Mouse (Mus musculus) ZHBTc4 (cell line): Measurements from ENCODE around the gene Rgcc.

Source experiments
- DNase-seq: peaks from one replicate; pipeline ENCODE4 v3.0.0-alpha.2; 2011; ENCODE audit warnings: low read depth, low spot score

Gene Rgcc

DNA sequence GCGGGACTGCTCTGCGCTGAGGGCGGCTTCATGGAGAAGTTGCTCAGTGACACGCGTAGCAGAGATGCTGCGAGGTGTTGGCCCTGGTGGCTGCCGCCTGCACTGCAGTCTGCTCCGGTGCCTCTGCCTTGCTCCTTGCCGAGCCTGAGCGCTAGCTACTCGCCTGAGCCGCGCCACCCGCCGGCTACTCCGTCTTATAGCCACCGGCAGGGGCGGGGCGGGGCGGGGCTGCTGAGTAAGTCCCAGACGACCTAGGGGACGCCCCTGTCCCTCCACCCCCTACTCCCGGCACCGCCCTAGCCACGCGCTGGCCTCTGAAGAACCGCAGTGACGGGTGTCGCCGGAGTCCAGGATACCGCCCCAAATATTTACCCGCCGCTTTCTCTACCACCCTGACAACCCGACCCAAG is at the start of gene Rgcc:
Gene Rgcc, minus strand, starts transcription at position 180 of the 410 bp plus-strand sequence.
- DNase-seq, result peak; percentile 91

- no peak for DNase-seq
These were observed 44.9 kb upstream of the Rgcc start for GRCm38 (mm10) chr14:79346384-79346783.

GRCm38 (mm10) chr14:79335613-79336012 is 34.2 kb upstream of the Rgcc start:
- no peak for DNase-seq

DNA sequence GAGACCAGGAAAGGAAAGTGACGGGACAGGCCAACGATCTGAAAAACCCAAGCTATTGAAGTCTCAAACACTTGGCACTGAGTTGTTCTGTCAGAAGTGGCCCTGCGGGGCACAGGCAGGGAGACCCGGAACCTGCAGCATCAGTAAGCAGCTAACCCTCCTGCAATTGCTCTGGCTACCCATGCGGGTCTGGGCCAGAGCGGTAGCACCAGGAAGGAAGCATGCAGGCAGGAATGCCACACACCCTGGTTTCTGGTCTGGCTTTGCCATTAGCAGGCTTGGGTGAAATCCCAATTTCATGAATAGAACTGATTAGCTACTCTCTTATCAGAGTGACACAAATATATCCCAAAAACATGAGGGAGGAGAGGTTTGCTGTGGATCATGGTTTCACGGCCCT is 30.5 kb upstream of the Rgcc start:
- DNase-seq, result no peak

GRCm38 (mm10) chr14:79330944-79331561 is 29.6 kb upstream of the Rgcc start:
- no peak for DNase-seq

DNA sequence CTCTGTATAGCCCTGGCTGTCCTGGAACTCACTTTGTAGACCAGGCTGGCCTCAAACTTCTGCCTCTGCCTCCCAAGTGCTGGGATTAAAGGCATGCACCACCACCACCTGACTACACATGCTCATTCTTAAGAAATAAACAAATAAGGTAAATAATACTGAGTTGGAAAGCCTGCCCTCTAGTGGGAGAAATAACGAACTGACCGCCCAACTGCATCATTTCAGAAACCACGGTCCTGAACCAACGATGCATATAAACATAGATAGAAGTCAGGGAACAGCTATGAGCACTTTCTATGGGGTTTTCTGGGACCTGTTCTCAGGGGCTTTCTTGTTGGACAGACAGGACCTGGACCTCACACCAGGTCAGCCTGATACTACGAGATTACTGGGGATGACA is 25.6 kb upstream of the Rgcc start:
- DNase-seq, result peak; percentile 33

GRCm38 (mm10) chr14:79324112-79324840 is 22.8 kb upstream of the Rgcc start:
- DNase-seq, result no peak

DNA sequence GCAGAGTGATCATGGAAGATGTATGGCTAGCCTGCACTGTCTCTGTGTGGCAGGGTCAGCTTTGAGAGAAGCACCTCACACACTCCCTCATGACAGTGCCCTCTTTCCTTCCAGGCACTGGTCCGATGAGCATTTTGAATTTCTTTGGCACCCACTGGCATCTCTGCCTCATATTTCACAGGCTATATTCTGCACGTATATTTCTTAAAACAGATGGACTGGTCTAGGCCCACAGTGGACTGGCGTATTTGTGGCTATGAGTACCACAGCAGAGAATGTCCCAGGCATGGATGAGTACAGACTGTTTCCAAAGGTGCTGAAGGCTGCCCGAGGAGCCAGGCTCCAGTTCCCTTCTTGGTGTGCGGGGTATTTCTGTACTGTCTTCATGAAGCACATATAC is 20.4 kb upstream of the Rgcc start:
- DNase-seq, result no peak

GRCm38 (mm10) chr14:79321152-79321551 is 19.7 kb upstream of the Rgcc start:
- DNase-seq, result peak; percentile 55

DNA sequence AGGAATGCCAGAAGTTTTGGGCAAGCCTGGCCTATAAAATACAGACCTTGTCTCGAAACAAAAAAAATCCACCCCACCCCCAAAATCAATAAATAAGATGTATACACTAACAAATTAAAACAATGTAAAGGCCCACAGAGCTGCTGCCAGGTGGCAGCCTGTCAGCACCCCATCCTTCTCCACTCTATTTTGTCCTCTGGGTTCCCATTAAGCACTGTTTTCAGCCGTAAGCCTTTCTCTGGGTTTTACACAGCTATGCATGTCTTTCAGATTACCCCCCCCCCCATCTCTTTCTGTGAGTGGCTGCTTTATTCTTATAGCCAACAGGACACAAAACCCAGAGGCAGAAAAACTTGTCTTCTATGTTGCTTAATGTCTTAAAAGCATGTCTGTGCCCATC is 16.2 kb upstream of the Rgcc start:
- no peak for DNase-seq

DNA sequence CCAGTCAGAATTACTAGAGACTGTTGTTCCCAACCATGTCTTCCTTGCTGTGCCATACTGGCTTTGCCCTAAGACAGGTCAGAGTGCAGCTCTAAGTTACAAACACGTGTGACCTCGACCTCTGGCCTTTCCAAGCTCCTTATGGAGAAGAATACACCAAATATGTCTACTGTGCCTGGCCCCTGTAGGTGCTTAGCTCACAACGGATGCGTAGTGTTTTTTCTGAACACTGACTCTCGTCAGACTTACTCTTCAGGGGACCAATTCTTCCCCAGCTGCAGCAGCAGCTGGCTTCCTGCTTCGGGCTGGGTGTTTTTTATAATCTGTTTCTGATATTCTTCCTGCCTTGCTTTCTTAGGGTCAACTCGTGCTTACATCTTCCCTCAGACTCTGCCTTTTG is 14.4 kb upstream of the Rgcc start:
- DNase-seq, result no peak

- DNase-seq, result no peak
These were observed 13.0 kb upstream of the Rgcc start for GRCm38 (mm10) chr14:79314245-79315010.

GRCm38 (mm10) chr14:79313439-79314175 is 12.2 kb upstream of the Rgcc start:
- no peak for DNase-seq

- DNase-seq, result no peak
These were observed 11.3 kb upstream of the Rgcc start for GRCm38 (mm10) chr14:79312719-79313118.

DNA sequence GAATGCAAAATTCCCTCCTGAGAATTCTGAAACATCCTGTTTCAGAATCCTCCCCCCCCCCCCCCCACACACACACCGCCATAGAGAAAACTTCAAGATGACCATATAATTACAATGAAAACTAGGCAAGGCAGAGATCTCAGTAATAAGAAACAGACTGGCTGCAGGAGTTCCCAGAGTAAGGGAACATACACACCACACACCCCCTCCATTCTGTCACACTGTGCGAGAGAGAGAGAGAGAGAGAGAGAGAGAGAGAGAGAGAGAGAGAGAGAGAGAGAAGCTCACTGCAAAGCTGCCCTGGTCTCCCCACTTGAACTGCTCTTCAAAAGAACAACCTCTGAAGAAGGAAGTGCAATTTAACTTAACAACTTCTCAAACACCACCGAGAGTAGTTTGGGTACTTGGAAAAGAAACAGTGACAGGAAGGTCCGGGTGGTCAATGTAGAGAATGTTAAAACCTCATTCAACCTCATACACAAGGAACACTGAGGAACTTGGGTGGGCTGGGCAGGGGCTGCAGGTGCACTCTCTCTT is 10.5 kb upstream of the Rgcc start:
- DNase-seq, result no peak

GRCm38 (mm10) chr14:79309115-79309514 is 7.7 kb upstream of the Rgcc start:
- DNase-seq, result no peak

GRCm38 (mm10) chr14:79308364-79308763 is 6.9 kb upstream of the Rgcc start:
- no peak for DNase-seq

DNA sequence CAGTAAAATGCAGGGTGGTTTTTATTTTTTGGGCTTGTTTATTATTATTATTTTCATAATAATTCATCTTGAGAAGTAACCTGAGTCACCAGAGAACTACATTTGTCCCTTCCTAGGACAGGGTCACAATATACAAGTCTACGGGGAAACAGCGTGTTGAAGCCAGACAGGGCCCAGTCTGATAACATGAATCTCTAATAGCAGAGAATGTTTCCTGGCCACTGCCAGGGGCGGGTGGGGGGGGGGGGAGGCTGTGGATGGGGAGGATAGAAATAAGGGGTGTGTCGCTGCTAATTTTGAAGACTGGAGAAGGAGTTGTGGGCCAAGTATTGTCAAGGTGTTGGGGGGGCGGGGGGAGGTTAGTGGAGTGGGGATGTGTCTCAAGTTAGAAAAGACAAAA is 6.5 kb upstream of the Rgcc start:
- no peak for DNase-seq

DNA sequence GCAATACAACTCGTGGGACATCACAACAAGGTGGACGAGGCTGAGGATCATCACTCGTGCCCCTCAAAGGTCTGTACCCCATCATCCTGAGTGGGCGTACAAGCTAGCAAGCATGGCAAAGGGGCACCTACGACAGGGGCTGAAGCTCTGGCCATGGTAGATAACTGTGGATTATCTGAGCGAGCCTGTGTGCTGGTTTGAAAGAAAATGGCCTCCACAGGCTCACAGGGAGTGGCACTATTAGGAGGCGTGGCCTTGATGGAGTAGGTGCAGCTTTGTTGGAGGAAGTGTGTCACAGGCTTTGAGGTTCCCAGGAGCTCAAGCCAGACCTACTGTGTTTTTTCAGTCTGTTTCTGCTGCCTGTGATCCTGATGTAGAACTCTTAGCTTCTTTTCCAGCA is 5.7 kb upstream of the Rgcc start:
- peak; percentile 32 for DNase-seq

GRCm38 (mm10) chr14:79304873-79305464 is 3.5 kb upstream of the Rgcc start:
- no peak for DNase-seq

GRCm38 (mm10) chr14:79303150-79303549 is 1.7 kb upstream of the Rgcc start:
- DNase-seq, result no peak
